Mouse (Mus musculus) small intestine, adult 10 weeks (tissue): ENCODE data around the gene Treml4. TPM values are rescaled to one million over a fixed set of nuclear protein-coding genes. Genes with fewer than 3 reads are reported as not detected.

Experiments
- polyA plus RNA-seq: library from polyadenylated mRNA; stranded (reverse); fragments of 350-450 nt; fragmentation: Illumina TruSeq; extraction: RNeasy Lipid Tissue Mini Kit (QIAGEN cat#74804); gene quantifications from one replicate; pipeline ENCODE4 v1.2.3, GENCODE M21; 2014; ENCODE audit warnings: low replicate concordance

Gene Treml4
- 1.5 TPM for polyA plus RNA-seq

GRCm38 (mm10) chr17:48263741-48264362, at the start of gene Treml4:
Treml4 (plus strand) TSS chr17:48264295.

GRCm38 (mm10) chr17:48232518-48232917, 31.6 kb upstream of the Treml4 start, which contains the start of gene Trem1:
Trem1 (plus strand) TSS chr17:48232768.

GRCm38 (mm10) chr17:48247221-48247928, 16.7 kb upstream of the Treml4 start, which contains the start of gene Trem3:
Trem3 (plus strand) TSS chr17:48247777.

GRCm38 (mm10) chr17:48299203-48299602, 35.1 kb downstream of the Treml4 start, which contains the start of gene Treml2:
Treml2 (plus strand) TSS chr17:48299498.

GRCm38 (mm10) chr17:48315905-48316579, 51.9 kb downstream of the Treml4 start, which contains the start of gene B430306N03Rik:
B430306N03Rik (plus strand) TSS chr17:48316141.

Other genes starting within 250 kb of the Treml4 start
- gene 1700122O11Rik, start 226.0 kb upstream of the Treml4 start, polyA plus RNA-seq: not detected
- gene 1700067P10Rik, start 175.0 kb upstream of the Treml4 start, polyA plus RNA-seq: not detected
- 0.78 TPM for gene 9830107B12Rik, start 118.0 kb upstream of the Treml4 start, polyA plus RNA-seq
- gene A530064D06Rik, start 97.0 kb upstream of the Treml4 start, polyA plus RNA-seq: 1.9 TPM
- gene Trem1, start 31.5 kb upstream of the Treml4 start, polyA plus RNA-seq: 0.67 TPM
- not detected for gene Trem3, start 16.5 kb upstream of the Treml4 start, polyA plus RNA-seq
- 0.37 TPM for gene Treml2, start 35.2 kb downstream of the Treml4 start, polyA plus RNA-seq
- gene B430306N03Rik, start 51.8 kb downstream of the Treml4 start, polyA plus RNA-seq: 0.15 TPM
- not detected for gene Trem2, start 82.1 kb downstream of the Treml4 start, polyA plus RNA-seq
- not detected for gene Treml1, start 95.6 kb downstream of the Treml4 start, polyA plus RNA-seq
- gene Nfya, start 145.6 kb downstream of the Treml4 start, polyA plus RNA-seq: 17.0 TPM
- gene Oard1, start 145.7 kb downstream of the Treml4 start, polyA plus RNA-seq: 65.4 TPM
- 0.59 TPM for gene Apobec2, start 168.6 kb downstream of the Treml4 start, polyA plus RNA-seq
- gene Tspo2, start 187.2 kb downstream of the Treml4 start, polyA plus RNA-seq: 0.11 TPM
- gene Unc5cl, start 190.6 kb downstream of the Treml4 start, polyA plus RNA-seq: 30.1 TPM